Mouse (Mus musculus): ENCODE data around the gene Greb1. TPM values are rescaled to one million over a fixed set of nuclear protein-coding genes. Genes with fewer than 3 reads are reported as not detected.
A peak's percentile ranks its signal among the peaks of the same experiment; 100 is the strongest.

Gene Greb1
- polyA plus RNA-seq, 1 experiment from 2014 or later, result 1.5 TPM

GRCm38 (mm10) chr12:16656906-16657875 is 143.5 kb downstream of the Greb1 start:
- 83% methylated on average over 5 of the region's 5 CpGs for WGBS
- ATAC-seq (ENCODE audit: low FRiP score), result no peak
- Histone ChIP-seq H3K9ac (no peak overlapping the region), H3K4me2 (no peak overlapping the region), H3K36me3 (no peaks in the 10 kb centered on the region), H3K9me3 (no peaks in the 10 kb centered on the region), H3K4me1 (replicated peaks) (peaks cover 14% of the 10 kb centered on the region), H3K27me3 (peaks cover 42% of the 10 kb centered on the region), H3K27ac (no peak overlapping the region), H3K4me3 (no peak overlapping the region)

- Histone ChIP-seq H3K4me1 (replicated peaks) (peaks cover 14% of the 10 kb centered on the region), H3K27ac (no peak overlapping the region), H3K9ac (no peak overlapping the region), H3K4me3 (no peak overlapping the region), H3K4me2 (no peak overlapping the region), H3K27me3 (peaks cover 50% of the 10 kb centered on the region), H3K9me3 (no peaks in the 10 kb centered on the region), H3K36me3 (no peaks in the 10 kb centered on the region)
- ATAC-seq (ENCODE audit: low FRiP score), result no peak
- 84% methylated on average over 4 of the region's 4 CpGs for WGBS
Observed at GRCm38 (mm10) chr12:16655604-16656003, 145.1 kb downstream of the Greb1 start.

GRCm38 (mm10) chr12:16653332-16654093 is 147.2 kb downstream of the Greb1 start, which contains the start of gene Ntsr2:
Ntsr2 (plus strand) TSS chr12:16653382.
- peak; percentile 91 for ATAC-seq (ENCODE audit: low FRiP score)
- H3K9ac ChIP-seq, result peak within 1 kb of the TSS; percentile 58
- peak within 1 kb of the TSS; percentile 41 for H3K4me3 ChIP-seq
- WGBS, result 7% methylated on average over 57 of the region's 58 CpGs
- H3K27ac ChIP-seq, result no peak within 1 kb of the TSS
- H3K4me1 ChIP-seq (replicated peaks), result peaks cover 14% of the 10 kb centered on the region
- H3K9me3 ChIP-seq, result no peaks in the 10 kb centered on the region
- peaks cover 50% of the 10 kb centered on the region for H3K27me3 ChIP-seq
- H3K36me3 ChIP-seq, result no peaks in the 10 kb centered on the region
- peak within 1 kb of the TSS; percentile 74 for H3K4me2 ChIP-seq

DNA sequence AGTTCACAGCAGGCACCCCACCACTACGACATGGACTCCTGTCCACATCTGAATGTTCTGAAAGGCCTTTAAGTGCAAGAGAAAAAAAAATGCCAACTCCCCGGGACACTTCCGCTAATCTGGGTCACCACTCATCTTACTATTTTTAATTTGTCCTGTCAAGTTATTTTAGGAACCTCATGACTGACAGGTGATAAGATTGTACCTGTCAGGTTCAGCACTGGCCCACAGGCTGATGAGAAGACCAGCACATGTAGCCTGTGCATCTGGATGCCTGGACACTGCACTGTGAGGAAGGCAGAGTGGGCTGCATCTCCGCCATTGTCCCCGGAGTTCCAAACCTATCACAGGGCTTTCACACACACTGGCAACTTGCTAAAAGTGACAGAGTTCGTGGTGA is 150.9 kb downstream of the Greb1 start:
- 87% methylated on average over 6 of the region's 6 CpGs for WGBS

DNA sequence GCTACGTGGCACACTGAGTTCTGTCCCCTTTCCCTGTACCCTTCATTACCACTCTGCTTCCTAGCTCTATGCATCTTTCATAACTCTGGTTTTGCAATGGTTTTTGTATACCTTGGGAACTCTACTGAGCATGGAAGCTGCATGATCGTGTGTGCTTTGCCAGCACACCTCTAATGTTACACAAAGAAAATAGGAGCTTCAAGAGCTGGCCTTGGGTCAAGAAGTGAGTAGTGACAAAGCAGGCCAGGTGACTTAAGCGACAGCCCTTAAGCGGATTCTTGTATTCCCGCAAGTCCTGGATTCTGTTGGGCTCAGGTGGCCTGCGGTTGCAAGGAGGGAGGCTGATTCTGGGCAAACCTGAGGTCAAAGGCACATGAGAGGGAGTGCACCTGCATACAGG is 152.4 kb downstream of the Greb1 start:
- WGBS, result 91% methylated on average over 6 of the region's 6 CpGs
- H3K36me3 ChIP-seq, result no peaks in the 10 kb centered on the region
- H3K27ac ChIP-seq, result no peak overlapping the region
- peaks cover 19% of the 10 kb centered on the region for H3K4me1 ChIP-seq (replicated peaks)
- ATAC-seq (ENCODE audit: low FRiP score), result no peak
- peaks cover 19% of the 10 kb centered on the region for H3K27me3 ChIP-seq
- no peaks in the 10 kb centered on the region for H3K9me3 ChIP-seq
- no peak overlapping the region for H3K9ac ChIP-seq
- no peak overlapping the region for H3K4me2 ChIP-seq
- H3K4me3 ChIP-seq, result no peak overlapping the region

More for the DNA sequence above, 150.9 kb downstream of the Greb1 start:
- Histone ChIP-seq H3K27me3 (peaks cover 34% of the 10 kb centered on the region), H3K9ac (no peak overlapping the region), H3K4me1 (replicated peaks) (peaks cover 14% of the 10 kb centered on the region), H3K4me2 (no peak overlapping the region), H3K27ac (no peak overlapping the region), H3K9me3 (no peaks in the 10 kb centered on the region), H3K4me3 (no peak overlapping the region), H3K36me3 (no peaks in the 10 kb centered on the region)
- ATAC-seq (ENCODE audit: low FRiP score), result no peak

- Histone ChIP-seq H3K27ac (no peak overlapping the region), H3K9me3 (no peaks in the 10 kb centered on the region), H3K27me3 (peaks cover 6% of the 10 kb centered on the region), H3K4me3 (no peak overlapping the region), H3K9ac (no peak overlapping the region), H3K4me2 (no peak overlapping the region), H3K4me1 (replicated peaks) (peaks cover 18% of the 10 kb centered on the region), H3K36me3 (no peaks in the 10 kb centered on the region)
- WGBS, result 45% methylated on average over 9 of the region's 9 CpGs
- no peak for ATAC-seq (ENCODE audit: low FRiP score)
Observed at GRCm38 (mm10) chr12:16646780-16647409, 153.8 kb downstream of the Greb1 start.

DNA sequence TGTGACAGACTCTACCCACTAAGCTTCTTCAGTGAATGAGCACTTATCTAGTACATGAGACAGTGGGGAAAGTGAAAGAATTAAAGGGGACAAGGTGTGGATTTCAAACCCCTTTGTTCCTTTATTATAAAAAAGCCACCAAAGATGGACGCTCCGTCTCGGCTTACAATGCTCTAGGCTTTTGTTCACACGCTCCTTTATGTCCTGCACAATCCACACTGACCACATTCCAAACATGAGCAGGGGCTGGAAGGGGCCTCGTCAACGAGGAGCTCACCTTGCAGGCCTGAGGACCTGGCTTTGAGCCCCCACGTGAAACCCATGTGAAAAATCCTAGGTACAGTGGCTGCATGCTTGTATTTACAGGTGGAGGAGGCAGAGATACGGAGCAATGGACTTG is 156.0 kb downstream of the Greb1 start:
- WGBS, result 41% methylated on average over 8 of the region's 8 CpGs
- no peak overlapping the region for H3K4me2 ChIP-seq
- no peaks in the 10 kb centered on the region for H3K36me3 ChIP-seq
- H3K9me3 ChIP-seq, result no peaks in the 10 kb centered on the region
- H3K27ac ChIP-seq, result peak overlapping the region; percentile 72
- H3K4me3 ChIP-seq, result no peak overlapping the region
- no peak for ATAC-seq (ENCODE audit: low FRiP score)
- H3K4me1 ChIP-seq (replicated peaks), result peaks cover 18% of the 10 kb centered on the region
- H3K27me3 ChIP-seq, result no peaks in the 10 kb centered on the region
- H3K9ac ChIP-seq, result no peak overlapping the region

DNA sequence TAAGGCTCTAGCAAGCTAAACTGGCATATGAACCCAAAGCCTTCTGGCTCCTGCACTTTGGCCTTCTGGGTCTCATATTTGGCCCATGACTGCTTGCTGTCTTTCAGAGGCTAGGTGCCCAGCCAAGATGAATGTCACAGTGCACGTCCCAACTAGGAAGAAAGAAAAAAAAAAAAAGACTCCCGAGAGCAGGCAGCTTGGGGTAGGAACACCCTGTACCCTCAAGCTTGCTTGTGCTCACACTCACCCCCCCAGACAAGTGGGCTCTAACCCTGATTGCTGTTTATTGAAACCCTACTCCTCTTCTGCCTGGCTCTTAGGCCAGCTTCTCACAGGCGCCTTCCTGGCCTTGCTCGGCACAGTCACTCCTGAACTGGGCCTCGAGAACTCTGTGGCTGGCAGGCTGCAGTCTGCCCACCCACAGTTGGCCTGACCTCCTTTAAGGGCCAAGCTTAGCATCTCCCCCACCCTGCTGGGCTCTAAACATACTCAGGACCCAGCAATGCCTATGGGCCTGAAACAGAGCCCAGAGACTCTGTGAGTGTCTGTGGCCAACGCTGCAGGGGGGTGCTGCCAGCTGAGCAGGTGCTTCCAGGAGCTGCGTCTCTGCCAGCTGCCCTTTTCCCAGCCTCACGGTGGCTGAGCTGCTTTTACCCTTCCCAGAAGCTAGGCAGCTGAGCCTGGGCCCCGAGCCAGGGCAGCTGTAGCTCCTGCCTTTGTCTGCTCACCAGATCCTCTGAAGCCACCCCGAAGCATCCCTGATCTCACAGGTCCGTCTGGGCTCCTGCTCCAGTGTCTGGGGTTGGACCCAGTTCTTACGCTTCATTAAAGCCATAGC is 157.0 kb downstream of the Greb1 start:
- Histone ChIP-seq H3K9ac (peak overlapping the region; percentile 20; the same call in 1 of the 2 replicates), H3K27ac (peak overlapping the region; percentile 72)

GRCm38 (mm10) chr12:16642000-16642399 is 158.7 kb downstream of the Greb1 start:
- no peak for ATAC-seq (ENCODE audit: low FRiP score)
- Histone ChIP-seq H3K27ac (no peak overlapping the region), H3K4me3 (no peak overlapping the region), H3K27me3 (no peaks in the 10 kb centered on the region), H3K9ac (no peak overlapping the region), H3K4me2 (no peak overlapping the region), H3K9me3 (no peaks in the 10 kb centered on the region), H3K4me1 (replicated peaks) (peaks cover 18% of the 10 kb centered on the region), H3K36me3 (no peaks in the 10 kb centered on the region)
- 72% methylated on average over 5 of the region's 5 CpGs for WGBS

More for the DNA sequence above, 157.0 kb downstream of the Greb1 start:
- no peaks in the 10 kb centered on the region for H3K27me3 ChIP-seq
- H3K9me3 ChIP-seq, result no peaks in the 10 kb centered on the region
- H3K4me1 ChIP-seq (replicated peaks), result peaks cover 18% of the 10 kb centered on the region
- no peak overlapping the region for H3K4me3 ChIP-seq
- WGBS, result 32% methylated on average over 12 of the region's 12 CpGs
- no peak overlapping the region for H3K4me2 ChIP-seq
- ATAC-seq (ENCODE audit: low FRiP score), result peak; percentile 80
- H3K36me3 ChIP-seq, result no peaks in the 10 kb centered on the region

DNA sequence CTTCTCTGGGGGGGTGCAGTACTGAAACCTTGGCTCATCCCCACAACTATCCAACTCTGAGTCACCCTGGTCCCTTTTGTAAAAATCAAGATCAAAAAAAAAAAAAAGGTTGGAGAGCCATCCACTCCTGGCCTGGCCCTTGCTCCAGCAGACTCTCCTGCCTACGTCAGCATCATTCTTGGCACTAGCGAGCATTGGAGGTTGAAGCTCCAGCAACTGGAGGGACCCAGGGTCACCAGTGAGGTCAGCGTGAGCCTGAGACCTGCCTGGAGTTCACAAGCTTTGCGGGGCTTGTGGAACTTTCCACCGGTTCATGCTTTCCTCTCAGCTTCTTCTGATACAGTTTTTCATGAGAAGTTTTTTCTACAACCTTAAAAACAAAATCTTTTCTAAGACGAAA is 160.6 kb downstream of the Greb1 start:
- no peak for ATAC-seq (ENCODE audit: low FRiP score)
- H3K9me3 ChIP-seq, result no peaks in the 10 kb centered on the region
- H3K4me1 ChIP-seq (replicated peaks), result peaks cover 18% of the 10 kb centered on the region
- H3K36me3 ChIP-seq, result no peaks in the 10 kb centered on the region
- H3K9ac ChIP-seq, result no peak overlapping the region
- no peaks in the 10 kb centered on the region for H3K27me3 ChIP-seq
- no peak overlapping the region for H3K27ac ChIP-seq
- H3K4me2 ChIP-seq, result no peak overlapping the region
- 89% methylated on average over 6 of the region's 6 CpGs for WGBS
- no peak overlapping the region for H3K4me3 ChIP-seq

- ATAC-seq (ENCODE audit: low FRiP score), result no peak
- Histone ChIP-seq H3K9ac (no peak overlapping the region), H3K9me3 (no peaks in the 10 kb centered on the region), H3K4me3 (no peak overlapping the region), H3K4me1 (replicated peaks) (peaks cover 12% of the 10 kb centered on the region), H3K4me2 (no peak overlapping the region), H3K27me3 (no peaks in the 10 kb centered on the region), H3K27ac (no peak overlapping the region), H3K36me3 (no peaks in the 10 kb centered on the region)
- 78% methylated on average over 12 of the region's 12 CpGs for WGBS
Observed at GRCm38 (mm10) chr12:16639078-16639771, 161.5 kb downstream of the Greb1 start.

Data from hindbrain, embryonic 13.5 days (tissue).